Mouse (Mus musculus): ENCODE data around the gene Ano1. TPM values are rescaled to one million over a fixed set of nuclear protein-coding genes. Genes with fewer than 3 reads are reported as not detected.

Ano1 gene
- total and polyA plus RNA-seq, 2 experiments, result 0.97 to 2.4 TPM

DNA sequence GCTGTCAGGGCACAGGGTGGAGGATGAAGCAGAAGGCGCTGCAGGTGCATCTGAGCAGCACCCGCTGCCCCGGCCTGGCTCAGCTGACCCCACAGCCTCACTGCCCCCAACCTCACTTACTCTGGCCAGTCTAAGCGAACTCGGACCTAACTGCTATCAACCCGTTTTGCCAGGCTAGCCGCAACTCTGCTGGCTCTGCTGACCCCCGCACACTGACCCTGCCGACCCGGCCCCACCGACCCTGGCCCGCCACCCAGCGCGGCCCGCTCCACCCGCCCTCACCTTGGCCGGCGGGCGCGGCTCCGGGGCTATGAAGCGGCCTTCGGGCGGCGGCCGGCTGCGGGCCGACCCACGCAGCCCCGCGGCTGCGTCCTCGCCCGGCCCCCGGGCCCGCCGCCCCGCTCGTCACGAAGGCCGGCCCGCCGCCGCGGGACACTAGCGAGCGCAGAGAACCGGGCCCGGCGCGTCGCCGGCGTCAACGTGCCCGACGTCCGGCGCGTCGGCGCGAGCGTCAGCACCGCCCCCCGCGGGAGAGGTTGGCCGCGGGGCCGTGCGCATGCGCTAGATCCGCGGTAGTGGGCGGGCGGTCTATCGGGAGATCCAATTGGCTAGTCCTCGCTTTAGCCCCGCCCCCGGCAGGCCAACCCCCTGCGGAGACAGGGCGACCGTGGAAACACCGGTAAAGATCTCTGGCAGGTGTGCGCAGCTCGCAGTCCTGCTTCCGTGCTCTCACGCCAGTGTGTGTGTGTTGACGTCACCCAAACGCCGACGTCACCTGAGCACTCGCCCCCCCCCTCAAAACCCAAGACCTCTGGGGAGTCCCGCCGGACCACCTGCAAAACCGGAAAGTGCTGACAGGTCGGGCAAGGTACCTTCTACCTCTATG, 198.3 kb downstream of the Ano1 start, which contains the start of gene Ppfia1:
TSS of gene Ppfia1 (minus strand) at position 493 of the 886 bp plus-strand sequence.
- TF ChIP-seq POLR2A (IDR thresholded peaks at IDR 0.05; ENCODE audit: extremely low read depth, insufficient read depth, low read length), result peak; percentile 67
- no peak for TF ChIP-seq CTCF (IDR thresholded peaks at IDR 0.05; ENCODE audit: low read depth, low read length)
- DNase-seq (ENCODE audit: extremely low read depth, low read depth, low spot score), result peak; percentile 84
- Histone ChIP-seq H3K4me3 (ENCODE audit: insufficient read depth, low read depth, low read length) (peak within 1 kb of the TSS; percentile 66), H3K27me3 (ENCODE audit: control insufficient read depth, insufficient read depth, low read length) (no peaks in the 10 kb centered on the region), H3K9ac (ENCODE audit: low read depth, low read length) (peak within 1 kb of the TSS; percentile 88), H3K4me1 (ENCODE audit: control insufficient read depth, insufficient read depth, low read length) (peaks cover 16% of the 10 kb centered on the region), H3K36me3 (ENCODE audit: control insufficient read depth, insufficient read depth, low read length) (peaks cover 9% of the 10 kb centered on the region), H3K79me2 (ENCODE audit: control insufficient read depth, insufficient read depth, low read length) (peaks cover 22% of the 10 kb centered on the region), H3K27ac (replicated peaks; ENCODE audit: insufficient read depth, low read depth, low read length) (peak within 1 kb of the TSS; percentile 88)
- under 1% methylated on average over 89 of the region's 97 CpGs for WGBS

DNA sequence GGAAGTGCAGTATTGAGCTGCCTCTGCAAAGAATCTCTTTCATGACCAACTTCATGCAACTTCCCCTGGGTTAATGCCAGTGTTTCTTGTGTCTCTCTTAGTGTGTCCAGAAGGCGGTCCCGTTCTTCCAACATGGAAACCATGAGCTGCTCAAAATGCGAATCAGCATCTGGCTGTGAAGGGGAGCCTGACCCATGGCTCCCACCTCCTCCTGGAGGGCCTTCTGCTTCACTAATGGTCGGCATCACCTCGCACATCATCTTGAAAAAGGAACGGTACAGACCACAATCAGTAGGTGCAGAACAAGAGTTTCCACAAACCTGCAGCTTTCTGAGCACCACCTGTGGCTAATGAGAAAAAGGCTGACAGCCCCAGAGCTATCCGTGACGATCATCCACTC, 199.5 kb downstream of the Ano1 start:
- H3K27ac ChIP-seq (replicated peaks; ENCODE audit: insufficient read depth, low read depth, low read length), result no peak overlapping the region
- H3K36me3 ChIP-seq (ENCODE audit: control insufficient read depth, insufficient read depth, low read length), result peaks cover 11% of the 10 kb centered on the region
- H3K4me3 ChIP-seq (ENCODE audit: insufficient read depth, low read depth, low read length), result no peak overlapping the region
- 0 out of 2 replicates have a peak overlapping the region, but pooled peaks have one; percentile 80 for H3K9ac ChIP-seq (ENCODE audit: low read depth, low read length)
- 91% methylated on average over 8 of the region's 8 CpGs for WGBS
- H3K27me3 ChIP-seq (ENCODE audit: control insufficient read depth, insufficient read depth, low read length), result no peaks in the 10 kb centered on the region
- DNase-seq (ENCODE audit: extremely low read depth, low read depth, low spot score), result no peak
- TF ChIP-seq POLR2A (IDR thresholded peaks at IDR 0.05; ENCODE audit: extremely low read depth, insufficient read depth, low read length), result no peak
- TF ChIP-seq CTCF (IDR thresholded peaks at IDR 0.05; ENCODE audit: low read depth, low read length), result no peak
- peaks cover 16% of the 10 kb centered on the region for H3K4me1 ChIP-seq (ENCODE audit: control insufficient read depth, insufficient read depth, low read length)
- H3K79me2 ChIP-seq (ENCODE audit: control insufficient read depth, insufficient read depth, low read length), result peaks cover 24% of the 10 kb centered on the region

DNA sequence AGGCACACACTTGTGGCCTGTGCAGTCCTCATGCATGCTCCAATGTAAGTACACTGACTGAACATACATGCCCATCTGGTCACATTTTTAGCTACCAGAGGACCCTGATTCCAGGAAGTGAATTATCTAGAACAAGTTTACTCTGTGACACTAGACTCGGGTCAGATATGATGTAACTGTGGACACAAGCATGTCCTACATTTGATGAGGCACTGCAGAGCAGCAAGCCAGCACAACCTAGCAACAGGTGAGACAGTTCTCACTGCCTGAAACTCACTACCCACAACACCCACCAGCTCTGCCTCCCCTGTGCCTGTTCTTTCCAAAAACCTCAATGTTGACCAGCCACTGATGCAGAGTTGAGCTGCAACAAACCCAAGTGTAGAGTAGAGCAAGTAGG, 201.0 kb downstream of the Ano1 start:
- no peak for TF ChIP-seq POLR2A (IDR thresholded peaks at IDR 0.05; ENCODE audit: extremely low read depth, insufficient read depth, low read length)
- TF ChIP-seq CTCF (IDR thresholded peaks at IDR 0.05; ENCODE audit: low read depth, low read length), result no peak
- Histone ChIP-seq H3K27ac (replicated peaks; ENCODE audit: insufficient read depth, low read depth, low read length) (peak overlapping the region; percentile 11; the same call in 1 of the 2 replicates), H3K79me2 (ENCODE audit: control insufficient read depth, insufficient read depth, low read length) (peaks cover 30% of the 10 kb centered on the region), H3K4me1 (ENCODE audit: control insufficient read depth, insufficient read depth, low read length) (peaks cover 16% of the 10 kb centered on the region), H3K9ac (ENCODE audit: low read depth, low read length) (no peak overlapping the region), H3K4me3 (ENCODE audit: insufficient read depth, low read depth, low read length) (no peak overlapping the region), H3K36me3 (ENCODE audit: control insufficient read depth, insufficient read depth, low read length) (peaks cover 13% of the 10 kb centered on the region), H3K27me3 (ENCODE audit: control insufficient read depth, insufficient read depth, low read length) (no peaks in the 10 kb centered on the region)
- 9% methylated on average over 1 of the region's 1 CpGs for WGBS
- DNase-seq (ENCODE audit: extremely low read depth, low read depth, low spot score), result peak; percentile 76

DNA sequence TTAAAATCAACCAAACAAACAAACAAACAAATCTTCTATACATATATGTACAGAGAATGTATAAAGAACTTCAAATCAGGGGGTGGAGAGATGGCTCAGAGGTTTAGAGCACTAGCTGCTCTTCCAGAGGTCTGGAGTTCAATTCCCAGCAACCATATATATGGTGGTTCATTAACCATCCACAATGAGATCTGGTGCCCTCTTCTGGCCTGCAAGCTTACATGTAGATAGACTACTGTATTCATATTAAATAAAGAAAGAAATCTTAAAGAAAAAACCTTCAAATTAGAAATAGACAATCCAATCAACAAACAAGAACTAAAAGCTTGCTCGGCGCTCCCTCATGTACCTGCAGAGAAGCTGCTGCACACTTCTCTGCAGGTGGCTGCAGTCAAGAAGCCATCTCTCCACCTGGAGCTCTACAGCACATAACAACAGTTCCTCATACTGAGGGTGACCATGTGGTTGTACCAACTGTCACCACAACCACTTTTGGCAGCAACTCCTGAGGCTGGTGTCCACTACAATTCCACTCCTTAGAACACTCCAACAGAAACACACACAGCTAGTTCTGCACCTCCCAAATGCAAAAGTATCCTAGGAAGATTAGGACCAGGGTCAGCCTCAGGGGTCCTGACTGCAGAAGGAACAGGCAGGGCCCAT, 201.7 kb downstream of the Ano1 start:
- no peak for DNase-seq (ENCODE audit: extremely low read depth, low read depth, low spot score)
- no peaks in the 10 kb centered on the region for H3K27me3 ChIP-seq (ENCODE audit: control insufficient read depth, insufficient read depth, low read length)
- no peak overlapping the region for H3K4me3 ChIP-seq (ENCODE audit: insufficient read depth, low read depth, low read length)
- peaks cover 35% of the 10 kb centered on the region for H3K79me2 ChIP-seq (ENCODE audit: control insufficient read depth, insufficient read depth, low read length)
- 100% methylated on average over 2 of the region's 2 CpGs for WGBS
- H3K36me3 ChIP-seq (ENCODE audit: control insufficient read depth, insufficient read depth, low read length), result peaks cover 13% of the 10 kb centered on the region
- H3K27ac ChIP-seq (replicated peaks; ENCODE audit: insufficient read depth, low read depth, low read length), result no peak overlapping the region
- H3K9ac ChIP-seq (ENCODE audit: low read depth, low read length), result no peak overlapping the region
- H3K4me1 ChIP-seq (ENCODE audit: control insufficient read depth, insufficient read depth, low read length), result peaks cover 16% of the 10 kb centered on the region
- no peak for TF ChIP-seq POLR2A (IDR thresholded peaks at IDR 0.05; ENCODE audit: extremely low read depth, insufficient read depth, low read length)
- no peak for TF ChIP-seq CTCF (IDR thresholded peaks at IDR 0.05; ENCODE audit: low read depth, low read length)

DNA sequence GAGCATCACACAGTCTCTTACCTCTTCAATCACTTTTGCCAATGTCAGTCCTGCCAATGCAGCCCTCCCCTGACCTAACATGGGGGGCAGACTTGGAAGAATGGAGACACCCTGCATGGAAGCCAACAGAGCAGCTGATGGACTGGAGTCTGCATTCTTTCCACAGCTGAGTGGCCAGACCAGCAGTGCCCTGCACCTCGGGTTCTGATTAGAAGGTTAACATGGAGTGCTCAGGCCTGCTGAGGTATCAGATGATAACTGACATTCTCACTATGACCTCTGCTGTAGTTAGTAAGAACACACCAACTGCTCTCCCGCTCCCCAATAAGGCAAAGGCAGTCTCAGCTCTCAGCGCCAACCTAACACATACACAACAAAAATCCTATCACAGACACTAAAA, 206.5 kb downstream of the Ano1 start:
- WGBS, result 90% methylated on average over 3 of the region's 3 CpGs
- no peak overlapping the region for H3K4me3 ChIP-seq (ENCODE audit: insufficient read depth, low read depth, low read length)
- H3K79me2 ChIP-seq (ENCODE audit: control insufficient read depth, insufficient read depth, low read length), result peaks cover 30% of the 10 kb centered on the region
- no peak for DNase-seq (ENCODE audit: extremely low read depth, low read depth, low spot score)
- no peak overlapping the region for H3K9ac ChIP-seq (ENCODE audit: low read depth, low read length)
- peaks cover 2% of the 10 kb centered on the region for H3K4me1 ChIP-seq (ENCODE audit: control insufficient read depth, insufficient read depth, low read length)
- H3K27me3 ChIP-seq (ENCODE audit: control insufficient read depth, insufficient read depth, low read length), result no peaks in the 10 kb centered on the region
- H3K27ac ChIP-seq (replicated peaks; ENCODE audit: insufficient read depth, low read depth, low read length), result no peak overlapping the region
- TF ChIP-seq POLR2A (IDR thresholded peaks at IDR 0.05; ENCODE audit: extremely low read depth, insufficient read depth, low read length) (no peak), CTCF (IDR thresholded peaks at IDR 0.05; ENCODE audit: low read depth, low read length) (no peak)
- H3K36me3 ChIP-seq (ENCODE audit: control insufficient read depth, insufficient read depth, low read length), result peaks cover 12% of the 10 kb centered on the region

All from liver, adult 2 months (tissue).